Mouse (Mus musculus) embryonic facial prominence, embryonic 14.5 days (tissue): ENCODE results near the gene Capg. TPM values are rescaled to one million over a fixed set of nuclear protein-coding genes. Genes with fewer than 3 reads are reported as not detected.

ENCODE experiments used
- ATAC-seq: fragments of 200-750 bp; cut with Nextera tagmentation; 2 replicates; pipeline ENCODE4 v1.8.0; 2017; ENCODE audit warnings: low read depth, moderate number of reproducible peaks, moderate TSS enrichment
- DNase-seq: peaks from one replicate; pipeline ENCODE4 v3.0.0-alpha.2; 2015; ENCODE audit warnings: low spot score
- H3K27ac ChIP-seq: fragments of 300-500 bp; sonication (generic); replicated peaks from 2 replicates; pipeline ENCODE4 v1.5.1; 2014; ENCODE audit warnings: low read depth, mild to moderate bottlenecking, low read length, moderate library complexity
- H3K27me3 ChIP-seq: fragments of 300-500 bp; sonication (generic); replicated peaks from 2 replicates; pipeline ENCODE4 v1.6.1; 2014; ENCODE audit warnings: low read length; ENCODE audit not compliant: control insufficient read depth, insufficient read depth
- H3K36me3 ChIP-seq: fragments of 300-500 bp; sonication (generic); 2 replicates; pipeline ENCODE4 v1.6.1; 2014; ENCODE audit warnings: low read length, mixed read lengths; ENCODE audit not compliant: control insufficient read depth, insufficient read depth
- H3K4me1 ChIP-seq: fragments of 300-500 bp; sonication (generic); 2 replicates; pipeline ENCODE4 v1.6.1; 2014; ENCODE audit warnings: antibody characterized with exemption, low read length; ENCODE audit not compliant: control insufficient read depth, insufficient read depth
- H3K4me2 ChIP-seq: fragments of 300-500 bp; sonication (generic); 2 replicates; pipeline ENCODE4 v1.6.1; 2014; ENCODE audit warnings: low read depth, mild to moderate bottlenecking, low read length, moderate library complexity, mixed read lengths
- H3K4me3 ChIP-seq: fragments of 300-500 bp; sonication (generic); 2 replicates; pipeline ENCODE4 v1.5.1; 2014; ENCODE audit warnings: low read depth, mild to moderate bottlenecking, low read length
- H3K9ac ChIP-seq: fragments of 300-500 bp; sonication (generic); 2 replicates; pipeline ENCODE4 v1.6.1; 2014; ENCODE audit warnings: low read depth, mild to moderate bottlenecking, low read length, moderate library complexity, mixed read lengths
- H3K9me3 ChIP-seq: fragments of 300-500 bp; sonication (generic); 2 replicates; pipeline ENCODE4 v1.6.1; 2016; ENCODE audit warnings: low read length; ENCODE audit not compliant: control insufficient read depth
- WGBS: fragments of 180-500 bp; shearing (Covaris S2); extraction: QIAGEN DNeasy Blood & Tissue Kit; methylation state at CpG from one replicate; pipeline ENCODE4 v1.1.7; 2014; 5-methylcytosine and 5-hydroxymethylcytosine counted together
- polyA plus RNA-seq: library from polyadenylated mRNA; unstranded; fragments of >200 nt; fragmentation: Nextera tagmentation; extraction: Ambion mirVana; gene quantifications from 2 replicates; pipeline ENCODE4 v1.2.1, GENCODE M21; 2014

Capg gene
- 70.8 and 75.9 TPM in 2 replicates for polyA plus RNA-seq

DNA sequence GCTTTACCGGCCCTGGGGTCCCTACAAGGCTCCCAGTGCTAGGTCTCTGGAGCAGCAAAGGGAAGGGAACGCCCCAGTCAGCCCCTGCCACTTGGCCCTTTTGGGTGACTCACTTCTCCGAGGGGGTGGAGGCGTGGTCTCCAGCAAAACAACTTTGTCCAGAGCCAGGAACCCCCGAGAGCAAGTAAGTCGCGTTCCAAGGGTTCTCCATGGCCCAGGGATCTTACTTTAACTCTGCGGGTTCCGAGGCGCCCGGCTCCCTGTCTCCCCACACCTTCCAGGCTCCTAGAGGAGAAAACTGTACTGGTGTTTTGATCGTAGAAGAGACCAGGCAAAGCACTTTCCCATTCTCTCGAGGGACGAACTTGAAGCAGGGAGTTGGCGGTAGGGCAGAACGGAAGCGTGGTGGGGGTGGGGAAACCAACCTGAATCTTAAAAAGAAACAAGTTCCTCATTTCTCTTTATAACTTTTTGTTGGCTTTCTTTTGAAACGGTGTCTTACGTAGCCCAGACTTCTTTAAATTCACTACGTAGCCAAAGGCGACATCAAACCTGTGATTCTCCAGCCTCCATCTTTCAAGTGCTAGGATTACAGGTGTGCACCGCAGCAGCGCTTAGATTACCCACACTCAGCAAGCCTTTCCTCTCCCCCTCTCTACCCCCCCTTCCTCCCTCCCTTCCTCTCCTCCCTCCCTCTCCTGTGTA is at the start of gene Capg:
TSS of gene Capg (plus strand) at position 109 of the 705 bp plus-strand sequence.
- Histone ChIP-seq H3K27me3 (no peaks in the 10 kb centered on the region), H3K27ac (peak within 1 kb of the TSS; percentile 52; the same call in 1 of the 2 replicates), H3K4me2 (peak within 1 kb of the TSS; percentile 52), H3K4me1 (no peaks in the 10 kb centered on the region), H3K36me3 (no peaks in the 10 kb centered on the region), H3K9ac (peak within 1 kb of the TSS; percentile 58), H3K4me3 (peak within 1 kb of the TSS; percentile 31), H3K9me3 (no peaks in the 10 kb centered on the region)
- ATAC-seq = peak; percentile 51; the same call in 1 of the 2 replicates
- WGBS = 7% methylated on average over 23 of the region's 23 CpGs
- DNase-seq = peak; percentile 74

DNA sequence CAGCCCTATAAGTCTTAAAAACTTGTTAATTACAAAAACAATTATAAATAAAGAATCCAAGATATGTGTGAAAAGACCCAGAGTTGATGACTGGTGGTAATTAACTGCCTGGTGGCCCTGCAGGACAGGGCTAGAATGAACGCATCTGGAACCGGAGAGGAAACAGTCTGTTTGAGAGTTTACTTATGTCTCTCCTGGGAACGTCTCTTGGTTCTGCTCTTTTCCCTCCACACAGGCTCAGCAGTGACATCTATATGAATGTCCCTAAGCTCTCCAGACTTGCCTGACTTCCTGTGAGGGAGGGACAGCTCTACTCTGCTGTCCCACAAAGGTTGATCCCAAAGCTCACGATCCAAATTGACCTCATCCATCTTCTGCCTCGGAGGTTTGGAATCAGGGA is 45.2 kb upstream of the Capg start:
- Histone ChIP-seq H3K9me3 (no peaks in the 10 kb centered on the region), H3K36me3 (no peaks in the 10 kb centered on the region), H3K4me3 (no peak overlapping the region), H3K27me3 (no peaks in the 10 kb centered on the region), H3K4me2 (no peak overlapping the region), H3K27ac (no peak overlapping the region), H3K4me1 (peaks cover 12% of the 10 kb centered on the region; the same call in 1 of the 2 replicates), H3K9ac (no peak overlapping the region)
- ATAC-seq = no peak
- WGBS = 53% methylated on average over 5 of the region's 5 CpGs
- DNase-seq = no peak

DNA sequence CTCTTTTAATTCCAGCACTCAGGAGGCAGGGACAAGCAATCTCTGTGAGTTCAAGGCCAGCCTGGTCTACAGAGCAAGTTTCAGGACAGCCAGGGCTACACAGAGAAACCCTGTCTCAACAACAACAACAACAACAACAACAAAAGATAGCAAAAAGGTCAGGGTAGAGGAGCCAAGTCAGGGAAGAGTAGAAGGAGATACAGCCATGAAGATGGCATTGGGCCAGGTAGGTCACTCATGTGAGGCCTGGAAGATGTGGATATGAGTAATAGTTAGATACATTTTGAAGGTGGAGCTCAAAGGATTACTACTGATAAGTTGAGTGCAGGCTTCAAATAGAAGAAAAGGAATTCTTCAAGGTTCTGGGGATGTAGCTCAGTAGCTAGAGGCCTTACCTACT is 40.9 kb upstream of the Capg start:
- no peak overlapping the region for H3K9ac ChIP-seq
- no peak overlapping the region for H3K27ac ChIP-seq
- no peak for DNase-seq
- H3K4me2 ChIP-seq = no peak overlapping the region
- no peak overlapping the region for H3K4me3 ChIP-seq
- no peaks in the 10 kb centered on the region for H3K27me3 ChIP-seq
- ATAC-seq = no peak
- no peaks in the 10 kb centered on the region for H3K9me3 ChIP-seq
- H3K4me1 ChIP-seq = peaks cover 2% of the 10 kb centered on the region; the same call in 1 of the 2 replicates
- no peaks in the 10 kb centered on the region for H3K36me3 ChIP-seq

DNA sequence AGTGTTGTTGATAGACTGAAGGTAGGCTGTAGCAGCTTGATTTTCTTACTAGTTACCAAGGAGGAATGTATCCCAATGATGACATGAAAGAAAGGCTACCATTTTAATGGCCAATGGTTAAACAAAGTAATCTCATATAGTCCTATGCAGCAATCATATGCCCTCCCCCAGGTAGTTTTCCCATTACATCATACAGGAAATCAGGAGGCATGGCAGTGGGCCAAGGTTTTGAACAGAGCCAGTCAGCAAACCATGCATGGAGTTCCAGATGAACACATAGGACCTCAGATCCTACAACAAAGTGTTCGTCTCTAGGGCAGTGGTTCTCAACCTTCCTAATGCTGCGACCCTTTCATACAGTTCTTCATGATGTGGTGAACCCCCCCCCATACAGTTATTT is 40.3 kb upstream of the Capg start:
- H3K4me2 ChIP-seq = no peak overlapping the region
- no peak overlapping the region for H3K9ac ChIP-seq
- no peak for DNase-seq
- no peaks in the 10 kb centered on the region for H3K27me3 ChIP-seq
- ATAC-seq = no peak
- peaks cover 4% of the 10 kb centered on the region for H3K4me1 ChIP-seq
- H3K36me3 ChIP-seq = no peaks in the 10 kb centered on the region
- no peak overlapping the region for H3K4me3 ChIP-seq
- no peak overlapping the region for H3K27ac ChIP-seq
- H3K9me3 ChIP-seq = no peaks in the 10 kb centered on the region
- WGBS = 78% methylated on average over 2 of the region's 2 CpGs

DNA sequence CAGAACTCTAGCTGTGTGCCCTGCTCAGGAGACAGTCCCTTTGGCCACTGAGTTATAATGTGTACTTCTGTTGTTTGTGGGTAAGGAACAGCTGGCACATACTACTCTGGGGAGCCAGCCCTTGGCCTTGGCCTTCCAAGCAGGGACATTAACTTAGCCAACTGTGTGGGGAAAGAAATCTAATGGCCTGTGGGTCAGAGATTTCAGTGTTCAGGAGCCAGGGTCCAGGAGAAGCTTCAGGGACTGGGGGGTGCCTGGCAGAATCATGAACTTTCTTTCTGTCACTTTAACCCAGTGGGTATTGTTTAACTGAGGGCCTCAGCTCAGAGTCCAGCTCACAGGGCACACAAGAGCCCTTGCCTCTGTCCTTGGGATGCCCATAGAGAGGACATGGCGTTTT is 38.1 kb upstream of the Capg start:
- no peak overlapping the region for H3K27ac ChIP-seq
- H3K9ac ChIP-seq = no peak overlapping the region
- ATAC-seq (no peak), DNase-seq (no peak)
- H3K9me3 ChIP-seq = no peaks in the 10 kb centered on the region
- no peaks in the 10 kb centered on the region for H3K36me3 ChIP-seq
- H3K4me2 ChIP-seq = no peak overlapping the region
- H3K27me3 ChIP-seq = no peaks in the 10 kb centered on the region
- peaks cover 14% of the 10 kb centered on the region for H3K4me1 ChIP-seq
- WGBS = 78% methylated on average over 1 of the region's 1 CpGs
- H3K4me3 ChIP-seq = no peak overlapping the region

DNA sequence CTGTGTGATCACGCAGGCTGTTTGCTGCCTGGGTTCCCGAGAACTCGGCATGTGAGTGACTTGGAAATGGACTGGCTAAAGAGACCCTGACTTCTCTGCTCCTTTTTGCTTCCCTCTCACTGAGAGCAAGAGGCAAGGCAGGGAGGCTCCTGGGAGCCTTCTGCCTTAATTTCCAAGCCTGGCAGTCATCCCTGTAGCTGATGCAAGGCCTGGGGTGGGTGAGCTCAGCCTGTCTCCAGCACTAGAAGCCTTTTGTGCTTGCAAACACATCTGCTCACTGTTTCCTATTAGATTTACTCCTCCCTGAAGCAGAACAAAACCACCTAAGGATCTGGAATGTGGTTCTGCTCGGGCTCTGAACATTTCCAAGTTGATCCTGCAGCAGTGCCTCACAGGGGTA is 35.6 kb upstream of the Capg start:
- ATAC-seq (no peak), DNase-seq (peak; percentile 57)
- Histone ChIP-seq H3K9me3 (no peaks in the 10 kb centered on the region), H3K36me3 (no peaks in the 10 kb centered on the region), H3K4me3 (no peak overlapping the region), H3K27me3 (no peaks in the 10 kb centered on the region), H3K4me1 (peaks cover 32% of the 10 kb centered on the region), H3K27ac (peak overlapping the region; percentile 76), H3K4me2 (no peak overlapping the region), H3K9ac (no peak overlapping the region)
- 58% methylated on average over 4 of the region's 4 CpGs for WGBS

DNA sequence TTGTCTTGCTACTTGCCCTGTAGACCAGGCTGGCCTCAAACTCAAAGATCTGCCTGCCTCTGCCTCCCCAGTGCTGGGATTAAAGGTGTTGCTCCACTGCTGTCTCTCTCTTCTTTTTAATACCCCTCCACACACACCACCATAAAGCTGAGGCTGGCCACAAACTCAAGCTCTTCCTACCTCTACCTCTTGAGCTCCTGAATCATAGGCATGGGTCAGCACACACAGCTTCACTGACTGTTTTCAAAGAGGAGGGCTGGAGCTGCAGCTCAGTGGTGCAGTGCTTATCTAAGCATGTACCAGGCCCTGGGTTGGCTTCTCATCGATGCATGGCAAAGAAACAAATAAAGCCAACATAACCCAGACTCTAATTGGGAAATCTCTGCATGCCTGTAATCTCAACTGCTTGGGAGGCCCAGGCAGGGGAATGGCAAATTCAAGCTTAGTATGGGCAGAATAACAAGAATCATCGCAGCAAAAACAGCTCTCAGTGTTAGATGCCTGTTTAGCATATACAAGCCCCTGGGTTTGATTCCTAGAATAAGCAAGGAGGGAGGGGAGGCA is 34.2 kb upstream of the Capg start:
- no peak overlapping the region for H3K9ac ChIP-seq
- peaks cover 38% of the 10 kb centered on the region for H3K4me1 ChIP-seq
- 67% methylated on average over 2 of the region's 2 CpGs for WGBS
- no peaks in the 10 kb centered on the region for H3K36me3 ChIP-seq
- H3K27me3 ChIP-seq = no peaks in the 10 kb centered on the region
- DNase-seq = peak; percentile 19
- ATAC-seq = no peak
- H3K4me3 ChIP-seq = no peak overlapping the region
- H3K9me3 ChIP-seq = no peaks in the 10 kb centered on the region
- no peak overlapping the region for H3K4me2 ChIP-seq
- H3K27ac ChIP-seq = peak overlapping the region; percentile 61

DNA sequence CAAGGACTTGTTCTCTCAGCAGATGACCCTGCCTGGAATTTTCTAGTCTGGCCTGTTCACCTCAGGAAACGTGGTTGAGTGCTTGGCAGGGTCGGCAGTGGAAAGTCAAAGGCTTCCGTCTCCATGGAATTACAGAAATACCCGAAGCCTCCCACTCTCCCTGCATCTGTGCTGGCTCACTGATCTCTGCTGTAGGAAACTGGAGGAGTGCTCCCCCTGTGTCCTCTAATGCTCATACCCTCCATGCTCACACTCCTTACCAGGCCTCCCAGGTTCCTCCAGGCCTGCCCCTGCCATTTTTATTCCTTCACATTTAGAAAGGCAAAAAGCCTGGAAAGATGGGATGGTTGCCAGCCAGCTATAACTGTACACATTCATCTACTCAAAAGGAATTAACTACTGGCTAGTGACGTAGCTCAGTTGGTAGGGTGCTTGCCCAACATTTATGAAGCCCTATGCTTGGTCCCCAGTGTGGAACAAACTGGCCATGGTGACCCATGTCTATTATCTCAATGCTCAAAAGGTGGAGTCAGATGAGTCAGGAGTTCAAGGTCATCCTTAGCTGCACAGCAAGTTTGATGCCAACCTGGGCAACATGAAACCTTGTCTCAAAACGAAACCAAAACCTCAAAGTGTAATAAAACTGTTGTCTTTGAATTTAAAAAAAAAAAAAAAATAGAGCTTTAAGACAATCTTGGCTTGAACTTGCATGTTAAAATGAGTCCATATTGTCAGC is 33.3 kb upstream of the Capg start:
- DNase-seq (peak; percentile 33), ATAC-seq (no peak)
- Histone ChIP-seq H3K9me3 (no peaks in the 10 kb centered on the region), H3K4me3 (no peak overlapping the region), H3K36me3 (no peaks in the 10 kb centered on the region), H3K27ac (peak overlapping the region; percentile 61), H3K9ac (no peak overlapping the region), H3K4me2 (no peak overlapping the region), H3K4me1 (peaks cover 38% of the 10 kb centered on the region), H3K27me3 (no peaks in the 10 kb centered on the region)
- 53% methylated on average over 6 of the region's 6 CpGs for WGBS
